Mouse (Mus musculus): ENCODE data around the gene Klhl11. TPM values are rescaled to one million over a fixed set of nuclear protein-coding genes. Genes with fewer than 3 reads are reported as not detected.

Klhl11 gene
- 26.0 and 30.9 TPM in 2 replicates for total RNA-seq (2017)

DNA sequence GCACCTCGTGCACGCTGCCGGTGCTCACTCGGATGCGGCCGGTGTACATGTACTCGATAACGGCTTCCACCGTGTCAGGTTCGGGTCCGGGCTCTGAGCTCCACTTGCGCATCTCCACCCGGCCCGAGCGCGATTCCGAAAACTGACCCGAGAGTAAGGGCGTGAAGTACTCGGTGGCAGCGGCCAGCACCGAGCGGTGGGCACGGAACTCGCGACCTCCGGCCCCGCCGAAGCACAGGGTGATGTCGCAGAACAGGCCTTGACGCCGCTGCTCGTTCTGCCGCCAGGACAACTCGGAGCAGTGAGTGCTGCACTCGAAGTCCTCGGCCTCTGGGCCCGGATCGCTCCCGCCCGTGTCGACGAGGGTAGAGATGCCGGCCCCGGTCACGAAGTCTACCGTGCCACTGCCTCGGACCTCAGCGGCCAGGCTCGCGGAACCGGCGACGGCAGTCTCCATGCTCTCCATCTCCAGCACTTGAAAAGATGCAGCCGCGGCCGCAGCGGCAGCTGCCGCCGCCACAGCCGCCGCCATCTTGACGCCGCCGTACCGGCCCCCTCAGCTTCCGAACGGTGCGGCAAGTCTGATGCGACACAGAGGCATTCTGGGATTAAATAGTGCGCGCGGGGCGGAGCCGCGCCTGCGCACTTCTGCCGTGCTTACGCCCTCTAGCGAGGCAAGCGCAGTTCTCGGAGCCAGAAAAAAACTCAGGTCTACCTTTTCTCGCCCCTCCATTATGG lies at the start of gene Klhl11:
Klhl11 (minus strand) TSS at position 545 of the 738 bp plus-strand sequence.
- peak; percentile 96 for ATAC-seq (replicated peaks; ENCODE audit: low read depth, poor library complexity, severe bottlenecking)

DNA sequence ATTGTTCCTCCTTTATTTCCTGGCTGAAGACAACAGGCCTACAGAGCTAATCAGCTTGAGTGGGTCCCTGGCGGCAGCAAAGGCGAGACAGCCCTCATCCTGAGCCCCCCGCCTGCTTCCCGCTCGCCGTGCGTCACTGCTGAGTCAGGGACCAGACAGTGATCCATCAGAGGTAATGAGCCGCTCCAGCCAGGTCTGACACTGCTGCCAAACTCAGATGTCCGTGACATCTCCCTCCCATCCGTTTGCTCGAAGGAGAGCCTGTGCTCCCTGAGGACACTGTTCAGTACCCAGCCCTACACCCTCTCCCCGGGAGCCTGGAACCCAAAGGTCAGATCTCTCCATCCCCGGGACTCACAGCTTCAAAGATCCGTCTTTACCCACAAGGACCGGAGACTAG lies 48.3 kb upstream of the Klhl11 start:
- no peak for ATAC-seq (replicated peaks; ENCODE audit: low read depth, poor library complexity, severe bottlenecking)

DNA sequence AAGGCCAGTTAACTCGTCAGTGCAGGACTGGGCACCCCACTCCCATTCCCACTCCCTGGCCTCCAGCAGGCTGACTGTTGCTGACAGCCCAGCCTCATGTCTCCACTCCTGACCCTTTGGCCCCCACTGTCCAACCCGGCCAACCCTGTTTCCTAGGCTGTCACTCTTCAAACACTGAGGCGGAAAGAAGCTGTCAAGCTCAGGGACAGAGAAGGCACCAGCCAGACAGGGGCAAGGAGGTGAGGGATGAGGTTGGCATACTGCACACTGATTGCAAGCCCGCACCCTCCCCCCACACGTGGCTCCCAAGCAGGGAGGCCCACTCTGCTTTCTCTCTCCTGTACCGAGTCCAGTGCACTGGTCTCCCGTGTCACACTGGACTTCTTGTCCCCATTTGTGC lies 46.6 kb upstream of the Klhl11 start:
- ATAC-seq (replicated peaks; ENCODE audit: low read depth, poor library complexity, severe bottlenecking) = no peak

DNA sequence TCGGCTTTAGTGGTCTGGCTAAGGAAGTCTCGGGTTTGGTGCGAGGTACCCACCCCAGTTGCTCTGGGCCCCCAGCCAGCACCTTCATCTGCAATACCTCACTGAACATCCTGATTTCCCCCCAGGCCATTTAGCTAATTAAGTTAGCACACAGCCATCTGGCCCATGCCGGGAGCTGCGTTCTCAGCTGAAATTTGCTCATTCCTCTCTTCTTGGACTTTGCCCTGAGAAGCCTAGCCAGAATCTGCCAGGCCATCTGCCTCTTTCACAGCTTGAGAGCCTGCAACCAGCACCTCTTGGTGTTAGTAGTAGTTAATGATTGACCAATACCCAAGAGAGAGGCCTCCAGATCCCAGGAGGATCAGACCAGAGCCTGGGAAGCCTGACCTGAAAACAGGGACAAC lies 45.6 kb upstream of the Klhl11 start:
- no peak for ATAC-seq (replicated peaks; ENCODE audit: low read depth, poor library complexity, severe bottlenecking)

DNA sequence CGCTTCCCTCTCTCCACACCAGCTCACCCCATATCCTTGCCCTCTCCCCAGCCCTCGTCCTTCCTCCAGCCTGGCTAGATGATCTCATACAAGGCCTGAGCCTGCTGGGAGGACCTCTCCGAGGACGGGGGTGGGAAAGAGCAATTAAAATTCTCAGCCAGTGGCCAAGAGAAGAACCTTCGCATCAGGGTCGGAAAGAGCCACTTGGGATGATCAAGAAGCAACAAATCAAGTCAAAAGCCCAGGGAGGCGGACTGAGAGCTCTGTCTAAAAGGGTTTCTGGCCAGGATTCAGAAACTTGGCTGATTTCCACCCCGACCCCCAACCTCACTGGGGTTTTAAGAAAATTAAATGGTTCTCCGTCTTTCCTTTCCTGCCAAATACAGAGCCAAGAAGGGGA lies 43.8 kb upstream of the Klhl11 start:
- ATAC-seq (replicated peaks; ENCODE audit: low read depth, poor library complexity, severe bottlenecking) = no peak

DNA sequence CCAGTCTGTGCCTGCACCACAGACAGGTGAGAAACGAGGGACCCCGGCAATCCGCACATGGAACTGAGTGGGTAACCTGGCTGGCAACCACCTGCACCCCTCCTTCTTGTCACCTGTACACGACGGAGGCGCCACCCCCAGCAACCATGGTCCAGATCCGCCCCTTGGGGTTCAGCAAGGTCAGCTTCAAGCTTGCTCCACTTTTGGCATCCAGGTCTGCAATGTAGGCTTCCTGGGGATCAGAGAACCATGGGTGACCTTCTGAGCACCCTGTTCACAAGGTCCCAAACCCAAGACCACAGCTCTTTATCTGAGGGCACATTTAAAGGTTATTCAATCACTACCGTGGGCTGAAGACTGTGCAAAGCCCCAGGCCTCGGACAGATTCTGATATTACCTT lies 43.2 kb upstream of the Klhl11 start:
- no peak for ATAC-seq (replicated peaks; ENCODE audit: low read depth, poor library complexity, severe bottlenecking)

DNA sequence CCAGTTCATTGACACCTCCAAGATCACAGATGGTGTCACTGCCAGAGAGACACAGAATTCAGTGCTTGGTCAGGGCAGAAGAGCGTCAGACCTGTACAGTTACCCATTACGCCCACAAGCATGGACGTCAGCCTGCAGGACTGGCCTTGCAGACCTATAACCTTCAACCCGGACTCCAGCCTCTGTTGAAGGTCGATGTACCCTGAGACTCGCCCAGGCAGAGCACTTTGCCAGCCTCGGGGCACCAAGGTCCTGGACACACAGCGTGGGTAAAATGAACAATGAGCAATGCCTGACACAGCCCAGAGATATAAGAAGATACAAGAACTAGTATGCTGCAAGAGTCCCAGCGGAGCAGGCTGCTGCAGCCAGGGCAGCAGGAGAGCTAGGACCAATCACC lies 42.5 kb upstream of the Klhl11 start:
- ATAC-seq (replicated peaks; ENCODE audit: low read depth, poor library complexity, severe bottlenecking) = no peak

DNA sequence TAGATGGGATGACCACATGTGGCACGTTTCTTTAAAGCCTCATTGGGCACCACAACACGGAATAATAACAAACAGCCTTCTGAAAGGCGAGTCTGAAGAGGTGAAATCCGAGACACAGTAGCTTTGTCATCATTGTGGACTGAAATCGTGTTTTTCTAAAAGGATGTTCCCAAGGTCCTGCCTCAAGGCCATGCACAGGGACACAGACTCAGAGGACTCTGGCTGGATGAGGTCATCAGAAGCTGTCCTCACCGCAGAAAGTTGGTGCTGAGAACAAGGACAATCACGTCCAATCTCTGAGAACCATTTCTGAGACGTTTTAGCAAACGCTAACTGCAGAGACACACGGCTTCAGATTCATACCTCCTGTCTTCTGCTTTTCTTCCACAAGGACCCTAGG lies 41.2 kb upstream of the Klhl11 start:
- no peak for ATAC-seq (replicated peaks; ENCODE audit: low read depth, poor library complexity, severe bottlenecking)

DNA sequence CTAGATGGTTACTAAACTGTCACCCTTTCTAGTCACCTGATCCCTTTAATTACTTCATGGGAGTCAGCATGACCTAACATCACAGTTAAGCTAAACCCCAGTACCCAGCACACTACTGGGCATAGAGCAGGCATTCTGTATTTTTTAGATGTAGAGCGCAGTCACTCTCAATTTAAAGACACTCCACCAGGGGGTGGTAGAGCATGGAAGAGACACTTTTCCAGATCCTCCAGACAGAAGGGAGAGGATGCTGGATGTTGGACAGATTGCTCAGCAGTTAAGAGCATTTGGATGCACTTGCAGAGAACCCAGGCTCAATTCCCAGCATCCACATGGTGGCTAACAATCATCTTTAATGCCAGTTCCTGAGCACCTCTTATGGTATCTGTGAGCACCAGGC lies 39.8 kb upstream of the Klhl11 start:
- peak; percentile 54; the same call in 1 of the 2 replicates for ATAC-seq (replicated peaks; ENCODE audit: low read depth, poor library complexity, severe bottlenecking)

DNA sequence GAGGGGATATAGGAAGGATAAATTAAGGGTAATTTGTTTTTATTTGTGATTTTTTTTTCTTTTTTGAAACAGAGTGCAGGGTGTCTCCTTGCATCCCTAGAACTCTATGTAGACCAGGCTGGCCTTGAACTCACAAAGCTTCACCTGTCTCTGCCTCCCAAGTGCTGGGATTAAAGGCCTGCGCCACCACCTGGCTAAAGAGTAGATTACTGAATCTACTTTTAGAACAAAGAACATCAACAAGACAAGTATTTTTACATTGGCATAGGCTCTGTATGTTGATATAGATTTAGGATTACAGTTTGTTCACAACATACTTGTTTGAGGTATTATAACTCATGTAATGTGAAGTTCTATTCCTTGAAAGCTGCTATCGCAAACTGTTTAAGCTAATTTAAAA lies 38.0 kb upstream of the Klhl11 start:
- no peak for ATAC-seq (replicated peaks; ENCODE audit: low read depth, poor library complexity, severe bottlenecking)

DNA sequence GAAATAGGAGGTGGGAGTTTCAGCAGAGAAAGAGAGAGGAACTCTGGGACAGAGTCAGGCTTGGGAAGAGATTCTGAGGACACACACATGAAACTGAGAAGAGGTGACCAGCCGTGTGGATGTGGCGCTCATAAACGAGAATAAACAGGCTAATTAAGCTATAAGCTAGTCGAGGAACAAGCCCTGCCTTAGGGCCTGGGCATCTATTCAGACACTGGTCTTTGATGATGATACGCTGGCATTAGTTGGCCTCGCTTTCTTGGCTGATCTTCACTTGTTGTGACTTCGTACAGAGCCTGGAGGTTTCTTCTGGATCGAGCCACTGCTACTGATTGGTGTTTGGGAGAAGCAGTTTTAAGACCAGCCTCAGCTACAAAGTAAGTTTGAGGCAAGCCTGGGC lies 33.5 kb upstream of the Klhl11 start:
- no peak for ATAC-seq (replicated peaks; ENCODE audit: low read depth, poor library complexity, severe bottlenecking)

DNA sequence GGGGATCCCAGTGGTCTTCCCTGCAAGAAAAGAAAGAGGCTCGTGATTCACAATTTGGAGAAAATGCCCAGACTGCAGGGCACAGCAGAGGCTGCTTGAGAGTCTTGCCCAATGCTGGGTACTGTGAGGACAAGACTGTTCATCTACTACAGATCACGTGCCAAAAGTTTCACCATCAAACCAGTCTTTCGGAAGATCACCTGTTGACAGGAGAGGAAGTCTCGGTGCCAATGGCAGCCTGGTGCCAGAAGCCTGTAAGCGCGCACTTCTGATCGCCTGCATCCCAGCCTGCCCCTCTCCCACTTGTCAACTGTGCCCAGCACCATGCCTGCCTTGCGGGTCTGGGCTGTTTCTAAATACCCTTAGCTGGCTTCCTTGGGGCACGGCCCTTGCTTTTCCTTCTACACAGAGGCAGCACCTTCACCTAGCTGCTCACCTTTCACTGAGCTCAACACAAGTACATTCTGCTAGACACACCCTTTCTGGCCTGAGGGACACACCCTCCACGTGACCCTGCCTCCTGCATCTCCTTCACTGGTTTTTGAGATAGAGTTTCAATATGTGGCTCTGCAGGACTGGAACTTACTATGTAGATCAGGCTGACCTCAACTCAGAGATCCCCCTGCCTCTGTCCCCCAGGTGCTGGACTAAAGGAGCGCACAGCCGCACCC lies 32.6 kb upstream of the Klhl11 start:
- ATAC-seq (replicated peaks; ENCODE audit: low read depth, poor library complexity, severe bottlenecking) = no peak

DNA sequence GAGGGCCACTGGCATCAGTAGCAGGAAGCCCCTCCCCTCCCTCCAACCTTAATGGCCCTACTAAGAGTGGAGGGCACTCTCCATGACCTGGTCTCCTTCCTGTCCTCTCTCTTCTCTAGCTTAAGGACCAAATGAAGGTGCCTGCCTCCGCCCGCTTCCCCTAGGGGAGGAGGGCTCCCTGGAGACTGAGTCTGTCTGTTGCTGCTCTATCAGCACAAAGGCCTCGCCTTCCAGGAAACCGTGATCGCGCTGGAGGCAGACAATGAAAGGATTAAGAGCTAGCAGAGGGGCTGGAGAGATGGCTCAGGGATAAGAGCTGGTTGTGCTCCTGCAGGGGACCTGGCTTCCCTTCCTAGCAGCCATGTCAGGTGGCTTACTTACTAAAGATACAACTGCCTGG lies 28.8 kb upstream of the Klhl11 start:
- no peak for ATAC-seq (replicated peaks; ENCODE audit: low read depth, poor library complexity, severe bottlenecking)

DNA sequence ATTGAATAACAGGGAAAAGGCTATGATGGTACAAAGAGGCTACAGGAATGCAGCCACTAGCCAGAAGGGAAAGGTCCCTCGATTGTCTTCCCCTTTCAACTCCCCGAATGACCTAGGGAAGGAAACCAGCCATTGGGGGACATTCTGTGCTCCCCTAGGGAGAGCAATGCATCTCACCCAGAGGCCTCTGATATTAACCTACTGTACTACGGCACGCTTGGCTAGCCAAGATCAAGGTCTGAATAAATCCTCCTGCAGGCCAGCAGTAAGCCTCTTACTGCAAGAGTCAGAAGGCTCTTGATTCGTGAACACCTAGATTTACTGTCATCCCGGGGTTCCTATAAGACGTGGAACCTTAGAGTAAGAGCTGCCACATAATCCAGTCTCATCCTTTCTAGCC lies 28.1 kb upstream of the Klhl11 start:
- ATAC-seq (replicated peaks; ENCODE audit: low read depth, poor library complexity, severe bottlenecking) = no peak

DNA sequence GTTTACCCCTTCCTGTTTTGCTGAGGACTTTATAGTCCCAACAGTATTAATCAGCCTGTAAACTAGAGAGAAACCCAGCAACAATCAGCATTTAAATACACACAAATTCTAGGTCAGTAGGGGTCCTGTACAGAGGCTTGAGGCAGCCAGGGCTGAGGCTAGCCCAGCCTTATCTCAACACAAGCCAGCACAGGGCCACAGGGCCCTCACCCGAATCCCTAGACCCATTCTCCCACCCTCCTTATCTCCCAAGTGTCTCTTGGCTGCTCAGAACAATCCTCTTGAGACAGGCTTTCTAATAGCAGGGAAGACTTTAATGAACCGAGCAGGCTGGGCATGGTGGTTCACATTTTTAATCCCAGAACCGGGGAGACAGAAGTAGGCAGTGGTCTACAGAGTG lies 27.7 kb upstream of the Klhl11 start:
- no peak for ATAC-seq (replicated peaks; ENCODE audit: low read depth, poor library complexity, severe bottlenecking)

DNA sequence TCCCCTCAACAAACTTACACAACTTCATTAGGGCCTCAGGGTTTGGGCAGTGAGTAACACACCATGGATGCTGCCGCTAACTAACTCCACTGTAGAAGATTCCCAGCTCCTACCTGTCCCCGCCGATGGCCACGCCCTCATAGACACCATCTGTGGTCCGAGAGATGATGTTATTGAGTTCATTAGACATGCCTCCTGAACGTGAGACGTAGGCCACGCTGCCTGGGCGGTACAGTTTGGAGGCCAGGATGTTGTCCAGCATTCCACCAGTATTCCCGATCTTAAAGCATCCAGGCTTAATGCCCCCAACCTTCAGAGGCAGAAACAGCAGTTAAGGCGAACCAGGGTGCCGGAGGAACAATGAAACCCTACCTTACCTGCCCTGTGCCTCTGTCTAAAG lies 21.2 kb upstream of the Klhl11 start:
- ATAC-seq (replicated peaks; ENCODE audit: low read depth, poor library complexity, severe bottlenecking) = no peak

DNA sequence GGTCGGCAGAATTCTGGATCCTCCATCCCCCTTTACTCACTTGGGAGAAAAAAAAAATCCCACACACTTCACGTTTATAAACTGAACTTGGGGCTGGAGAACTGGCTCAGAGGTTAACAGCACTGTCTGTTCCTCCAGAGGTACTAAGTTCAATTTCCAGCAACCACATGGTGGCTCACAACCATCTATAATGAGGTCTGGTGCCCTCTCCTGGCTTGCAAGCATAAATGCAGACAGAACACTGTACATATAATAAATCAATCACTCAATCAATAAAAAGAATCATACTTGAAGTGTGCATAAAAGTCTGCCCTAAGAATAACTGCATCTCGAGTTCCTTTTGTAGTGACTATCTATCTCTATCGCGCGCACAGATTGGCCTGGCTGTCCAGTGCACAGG lies 18.4 kb upstream of the Klhl11 start:
- no peak for ATAC-seq (replicated peaks; ENCODE audit: low read depth, poor library complexity, severe bottlenecking)

DNA sequence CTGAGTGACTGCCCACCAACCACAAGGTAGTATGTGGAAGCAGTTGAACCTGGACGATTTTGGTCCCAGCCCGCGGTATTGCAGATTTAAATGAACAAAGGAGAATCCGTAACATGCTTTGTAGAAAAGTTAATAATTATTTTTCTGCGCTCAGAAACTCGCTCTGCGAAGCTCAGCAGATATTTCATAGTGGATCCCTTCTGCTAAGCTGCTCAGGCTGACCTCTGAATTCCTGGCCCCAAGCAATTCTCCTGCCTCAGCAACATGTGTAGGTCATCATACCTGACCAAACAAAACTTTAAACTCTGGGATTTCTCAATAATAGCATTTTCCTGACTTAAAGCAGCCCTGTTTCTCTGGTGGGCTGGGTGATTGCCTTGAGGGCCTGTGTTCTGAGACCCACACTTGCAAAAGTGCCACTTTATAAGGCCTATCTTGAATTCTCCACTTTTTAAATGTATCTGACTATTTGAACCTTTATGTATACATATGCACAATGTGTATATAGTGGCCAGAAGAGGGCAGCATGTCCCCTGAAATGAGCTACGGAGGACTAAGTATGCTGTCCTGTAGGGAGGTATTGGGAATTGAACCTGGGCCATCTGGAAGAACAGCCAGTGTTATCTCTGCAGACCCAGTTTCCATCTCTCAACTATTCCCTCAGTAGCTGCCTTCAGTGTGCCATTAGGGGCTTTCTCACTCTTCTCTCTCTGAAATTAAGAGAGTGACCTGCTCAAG lies 13.4 kb upstream of the Klhl11 start:
- peak; percentile 66; the same call in 1 of the 2 replicates for ATAC-seq (replicated peaks; ENCODE audit: low read depth, poor library complexity, severe bottlenecking)

DNA sequence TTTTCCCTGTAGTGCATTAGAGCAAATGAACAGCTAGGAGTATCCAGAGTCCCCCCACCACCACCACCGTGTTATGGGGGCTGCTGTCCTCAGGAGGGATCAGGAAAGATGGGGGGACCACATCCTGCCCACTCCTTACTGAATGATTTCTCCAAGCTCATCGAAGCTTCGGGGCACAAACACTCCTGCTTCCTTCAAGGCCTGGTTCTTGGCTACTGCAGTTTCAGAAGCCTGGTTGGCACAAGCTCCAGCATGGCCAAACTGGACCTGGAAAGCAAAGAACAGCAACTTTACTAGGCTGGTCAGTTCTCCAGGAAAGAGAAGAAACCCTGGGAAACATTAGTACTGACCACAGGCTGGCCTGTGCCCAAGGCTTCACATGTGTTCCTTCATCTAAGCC lies 11.9 kb upstream of the Klhl11 start:
- no peak for ATAC-seq (replicated peaks; ENCODE audit: low read depth, poor library complexity, severe bottlenecking)

DNA sequence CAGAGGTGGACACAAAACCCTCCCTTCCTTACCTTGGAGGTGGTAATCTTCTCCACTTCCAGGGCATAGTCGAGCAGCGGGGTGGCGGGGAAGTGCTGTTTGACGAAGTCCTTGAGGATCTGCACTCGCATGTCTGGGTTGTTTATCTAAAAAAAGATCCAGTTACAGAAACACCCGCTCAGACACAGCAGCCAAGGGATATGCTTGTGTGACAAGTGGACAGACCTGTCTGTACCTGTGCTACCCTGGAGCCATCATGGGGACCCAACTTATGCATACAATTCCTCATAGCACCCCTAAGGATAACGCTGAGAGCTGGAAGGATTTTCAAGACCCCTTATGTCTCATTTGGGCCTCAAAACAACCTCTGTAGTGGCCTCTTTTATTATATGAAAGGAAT lies 6.6 kb upstream of the Klhl11 start:
- no peak for ATAC-seq (replicated peaks; ENCODE audit: low read depth, poor library complexity, severe bottlenecking)

DNA sequence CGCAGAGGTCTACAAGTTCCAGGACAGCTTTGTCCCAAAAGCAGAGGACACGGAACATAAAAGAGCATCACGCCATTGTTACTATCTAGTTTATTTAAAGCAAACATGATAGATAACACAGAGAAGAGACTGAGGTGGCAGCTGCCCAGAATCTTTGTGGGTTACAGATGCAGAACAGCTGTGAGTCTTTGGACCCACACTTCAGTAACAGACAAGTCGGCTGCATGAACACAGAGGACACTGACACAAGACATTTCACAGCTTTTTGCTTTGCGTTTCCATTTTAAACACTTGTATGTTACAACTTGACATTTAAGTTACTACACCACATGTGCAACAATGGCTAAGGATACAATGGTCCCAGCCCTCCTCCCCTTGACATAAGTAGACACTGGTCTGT lies 3.7 kb upstream of the Klhl11 start:
- ATAC-seq (replicated peaks; ENCODE audit: low read depth, poor library complexity, severe bottlenecking) = no peak
